Mouse (Mus musculus): ENCODE data around the gene Tnfsf10. TPM values are rescaled to one million over a fixed set of nuclear protein-coding genes. Genes with fewer than 3 reads are reported as not detected.

Gene Tnfsf10
- total RNA-seq (2014; rRNA removed) (3.9 and 5.0 TPM in 2 replicates), polyA plus RNA-seq (2012; rRNA removed) (1.1 and 2.2 TPM in 2 replicates)

DNA sequence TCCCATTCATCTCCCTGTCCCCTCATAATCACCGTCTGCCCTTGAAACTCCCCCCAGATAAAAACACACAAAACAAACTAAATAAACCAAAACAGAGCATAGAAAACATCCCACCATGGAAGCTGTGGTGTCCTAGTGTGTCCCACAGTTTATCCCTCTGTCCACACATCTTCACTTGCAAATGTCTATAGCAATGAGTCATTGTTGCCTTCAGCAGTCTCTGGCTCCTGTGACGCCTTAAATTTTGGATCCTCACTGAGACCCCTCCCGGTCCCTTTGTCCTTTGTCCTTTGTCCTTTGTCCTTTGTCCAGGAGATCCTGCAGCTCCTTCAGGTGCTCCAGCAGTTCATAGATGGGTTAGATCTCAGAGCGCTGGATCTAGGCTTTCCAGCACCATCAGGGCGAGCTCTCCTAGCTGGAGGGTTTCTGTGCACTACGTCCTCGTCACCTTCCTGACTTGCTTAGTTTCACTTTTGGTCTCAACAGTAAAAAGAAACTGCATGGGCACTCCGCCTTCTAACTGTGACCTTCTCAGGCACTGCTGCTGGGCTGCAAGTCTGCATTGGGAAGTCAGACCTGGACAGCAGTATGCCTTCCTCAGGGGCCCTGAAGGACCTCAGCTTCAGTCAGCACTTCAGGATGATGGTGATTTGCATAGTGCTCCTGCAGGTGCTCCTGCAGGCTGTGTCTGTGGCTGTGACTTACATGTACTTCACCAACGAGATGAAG lies at the start of gene Tnfsf10:
Gene Tnfsf10 (plus strand): TSS at position 470 of the 729 bp plus-strand sequence.
- H3K27ac ChIP-seq (replicated peaks; ENCODE audit: insufficient read depth, low read depth, low read length): peak within 1 kb of the TSS; percentile 43
- peak within 1 kb of the TSS; percentile 64 for H3K9ac ChIP-seq (ENCODE audit: low read depth, low read length)
- H3K79me2 ChIP-seq (ENCODE audit: control insufficient read depth, insufficient read depth, low read length): no peaks in the 10 kb centered on the region
- peak within 1 kb of the TSS; percentile 52 for H3K4me3 ChIP-seq (ENCODE audit: insufficient read depth, low read depth, low read length)
- no peaks in the 10 kb centered on the region for H3K27me3 ChIP-seq (ENCODE audit: control insufficient read depth, insufficient read depth, low read length)
- H3K36me3 ChIP-seq (ENCODE audit: control insufficient read depth, insufficient read depth, low read length): no peaks in the 10 kb centered on the region
- TF ChIP-seq POLR2A (IDR thresholded peaks at IDR 0.05; ENCODE audit: extremely low read depth, insufficient read depth, low read length) (no peak), CTCF (IDR thresholded peaks at IDR 0.05; ENCODE audit: low read depth, low read length) (no peak)
- H3K4me1 ChIP-seq (ENCODE audit: control insufficient read depth, insufficient read depth, low read length): peaks cover 4% of the 10 kb centered on the region
- WGBS: 37% methylated on average over 9 of the region's 9 CpGs
- peak; percentile 66 for DNase-seq (ENCODE audit: extremely low read depth, low read depth, low spot score)

GRCm38 (mm10) chr3:27267327-27267726 lies 49.5 kb upstream of the Tnfsf10 start:
- no peaks in the 10 kb centered on the region for H3K27me3 ChIP-seq (ENCODE audit: control insufficient read depth, insufficient read depth, low read length)
- no peak for DNase-seq (ENCODE audit: extremely low read depth, low read depth, low spot score)
- H3K79me2 ChIP-seq (ENCODE audit: control insufficient read depth, insufficient read depth, low read length): no peaks in the 10 kb centered on the region
- TF ChIP-seq CTCF (IDR thresholded peaks at IDR 0.05; ENCODE audit: low read depth, low read length): no peak
- no peak for TF ChIP-seq POLR2A (IDR thresholded peaks at IDR 0.05; ENCODE audit: extremely low read depth, insufficient read depth, low read length)
- 75% methylated on average over 5 of the region's 5 CpGs for whole genome bisulfite sequencing
- H3K9ac ChIP-seq (ENCODE audit: low read depth, low read length): no peak overlapping the region
- H3K36me3 ChIP-seq (ENCODE audit: control insufficient read depth, insufficient read depth, low read length): no peaks in the 10 kb centered on the region
- H3K4me3 ChIP-seq (ENCODE audit: insufficient read depth, low read depth, low read length): no peak overlapping the region
- H3K27ac ChIP-seq (replicated peaks; ENCODE audit: insufficient read depth, low read depth, low read length): no peak overlapping the region
- H3K4me1 ChIP-seq (ENCODE audit: control insufficient read depth, insufficient read depth, low read length): peaks cover 9% of the 10 kb centered on the region

DNA sequence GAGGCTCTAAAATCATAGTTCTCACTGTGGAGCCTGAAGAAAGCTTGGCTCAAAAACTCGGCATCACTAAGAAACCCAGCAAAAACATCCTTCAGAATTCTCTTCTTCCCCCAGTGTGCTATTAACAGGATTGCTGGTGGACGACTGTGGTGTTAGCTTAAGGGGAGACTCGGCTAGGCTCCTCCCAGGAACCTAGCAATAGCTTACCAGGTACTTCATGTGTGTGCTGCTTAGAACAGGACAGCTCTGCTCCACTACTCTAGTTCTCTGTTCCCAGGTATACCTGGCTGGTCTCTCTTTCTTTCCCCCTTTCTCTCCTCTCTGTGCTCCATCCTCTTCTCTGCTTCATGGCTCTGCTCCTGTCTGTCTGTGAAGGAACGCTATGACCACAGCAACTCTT lies 48.9 kb upstream of the Tnfsf10 start:
- no peak overlapping the region for H3K9ac ChIP-seq (ENCODE audit: low read depth, low read length)
- DNase-seq (ENCODE audit: extremely low read depth, low read depth, low spot score): no peak
- no peak overlapping the region for H3K4me3 ChIP-seq (ENCODE audit: insufficient read depth, low read depth, low read length)
- H3K36me3 ChIP-seq (ENCODE audit: control insufficient read depth, insufficient read depth, low read length): no peaks in the 10 kb centered on the region
- TF ChIP-seq CTCF (IDR thresholded peaks at IDR 0.05; ENCODE audit: low read depth, low read length) (no peak), POLR2A (IDR thresholded peaks at IDR 0.05; ENCODE audit: extremely low read depth, insufficient read depth, low read length) (no peak)
- no peaks in the 10 kb centered on the region for H3K79me2 ChIP-seq (ENCODE audit: control insufficient read depth, insufficient read depth, low read length)
- whole genome bisulfite sequencing: 61% methylated on average over 4 of the region's 4 CpGs
- no peaks in the 10 kb centered on the region for H3K27me3 ChIP-seq (ENCODE audit: control insufficient read depth, insufficient read depth, low read length)
- H3K27ac ChIP-seq (replicated peaks; ENCODE audit: insufficient read depth, low read depth, low read length): no peak overlapping the region
- H3K4me1 ChIP-seq (ENCODE audit: control insufficient read depth, insufficient read depth, low read length): peaks cover 12% of the 10 kb centered on the region

GRCm38 (mm10) chr3:27269151-27269550 lies 47.7 kb upstream of the Tnfsf10 start:
- TF ChIP-seq CTCF (IDR thresholded peaks at IDR 0.05; ENCODE audit: low read depth, low read length): no peak
- TF ChIP-seq POLR2A (IDR thresholded peaks at IDR 0.05; ENCODE audit: extremely low read depth, insufficient read depth, low read length): no peak
- Histone ChIP-seq H3K36me3 (ENCODE audit: control insufficient read depth, insufficient read depth, low read length) (no peaks in the 10 kb centered on the region), H3K27ac (replicated peaks; ENCODE audit: insufficient read depth, low read depth, low read length) (no peak overlapping the region), H3K9ac (ENCODE audit: low read depth, low read length) (no peak overlapping the region), H3K79me2 (ENCODE audit: control insufficient read depth, insufficient read depth, low read length) (no peaks in the 10 kb centered on the region), H3K27me3 (ENCODE audit: control insufficient read depth, insufficient read depth, low read length) (no peaks in the 10 kb centered on the region), H3K4me3 (ENCODE audit: insufficient read depth, low read depth, low read length) (no peak overlapping the region), H3K4me1 (ENCODE audit: control insufficient read depth, insufficient read depth, low read length) (peaks cover 16% of the 10 kb centered on the region)
- no peak for DNase-seq (ENCODE audit: extremely low read depth, low read depth, low spot score)
- 70% methylated on average over 4 of the region's 4 CpGs for WGBS

DNA sequence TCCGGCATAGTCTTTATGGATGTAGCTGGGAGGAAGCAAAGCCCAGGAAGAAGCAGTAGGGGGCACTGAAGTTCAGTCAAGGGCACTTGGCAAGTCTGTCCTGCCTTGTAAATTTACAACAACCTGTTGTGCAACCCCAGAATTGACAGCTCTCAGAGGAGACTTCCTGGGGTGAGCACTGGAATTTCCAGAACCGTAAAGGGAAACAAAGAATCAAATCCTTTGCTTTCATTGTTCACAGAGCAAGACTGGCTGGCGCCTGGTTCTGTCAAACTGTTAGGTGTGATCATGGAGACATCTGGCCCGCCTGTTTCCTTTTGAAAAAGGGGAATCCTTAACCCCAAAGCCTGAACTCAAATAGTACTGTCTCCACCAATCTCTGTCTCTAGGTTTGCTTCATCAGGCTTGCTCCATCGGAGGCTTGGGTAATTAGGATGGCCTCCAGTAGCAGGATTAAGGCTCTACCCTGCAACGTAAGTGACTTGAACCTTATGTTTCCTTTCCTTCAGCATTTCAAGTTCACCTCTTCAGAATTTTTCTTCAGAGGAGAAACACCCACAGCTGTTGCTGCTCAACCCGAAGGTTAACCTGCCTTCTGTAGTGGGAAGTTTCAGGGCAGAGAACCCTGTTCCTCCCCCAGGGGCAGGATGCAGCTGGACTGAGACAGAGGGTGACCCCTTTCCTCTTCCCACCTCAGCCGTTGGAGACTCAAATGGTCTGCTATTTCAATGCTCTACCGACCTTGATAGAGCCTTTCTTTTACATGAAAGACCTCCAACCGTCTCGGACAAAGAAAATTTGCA lies 46.5 kb upstream of the Tnfsf10 start:
- peak; percentile 89 for DNase-seq (ENCODE audit: extremely low read depth, low read depth, low spot score)
- 27% methylated on average over 11 of the region's 11 CpGs for WGBS
- H3K79me2 ChIP-seq (ENCODE audit: control insufficient read depth, insufficient read depth, low read length): no peaks in the 10 kb centered on the region
- peaks cover 16% of the 10 kb centered on the region for H3K4me1 ChIP-seq (ENCODE audit: control insufficient read depth, insufficient read depth, low read length)
- H3K27ac ChIP-seq (replicated peaks; ENCODE audit: insufficient read depth, low read depth, low read length): peak overlapping the region; percentile 49
- no peak overlapping the region for H3K4me3 ChIP-seq (ENCODE audit: insufficient read depth, low read depth, low read length)
- H3K36me3 ChIP-seq (ENCODE audit: control insufficient read depth, insufficient read depth, low read length): no peaks in the 10 kb centered on the region
- no peaks in the 10 kb centered on the region for H3K27me3 ChIP-seq (ENCODE audit: control insufficient read depth, insufficient read depth, low read length)
- TF ChIP-seq CTCF (IDR thresholded peaks at IDR 0.05; ENCODE audit: low read depth, low read length) (peak; percentile 61), POLR2A (IDR thresholded peaks at IDR 0.05; ENCODE audit: extremely low read depth, insufficient read depth, low read length) (no peak)
- no peak overlapping the region for H3K9ac ChIP-seq (ENCODE audit: low read depth, low read length)

Measured in liver, adult 2 months (tissue).